Mouse (Mus musculus) heart, embryonic 12.5 days (tissue): ENCODE data around the gene Eef1g. TPM values are rescaled to one million over a fixed set of nuclear protein-coding genes. Genes with fewer than 3 reads are reported as not detected.
"Not testable (repeated sequence)": the region's sequence is repeated elsewhere in the genome, so short reads cannot be mapped to it uniquely, and the experiment has no call there.

Experiments used
- ATAC-seq: fragments of 200-750 bp; cut with Nextera tagmentation; 2 replicates; pipeline ENCODE4 v1.8.0; 2017; ENCODE audit warnings: moderate TSS enrichment, moderate library complexity; ENCODE audit not compliant: insufficient number of reproducible peaks, low FRiP score
- H3K27ac ChIP-seq: fragments of 300-500 bp; sonication (generic); 2 replicates; pipeline ENCODE4 v1.5.1; 2016; ENCODE audit warnings: mild to moderate bottlenecking, moderate library complexity; ENCODE audit not compliant: poor library complexity, severe bottlenecking
- H3K27me3 ChIP-seq: fragments of 300-500 bp; sonication (generic); replicated peaks from 2 replicates; pipeline ENCODE4 v1.6.1; 2016; ENCODE audit warnings: mild to moderate bottlenecking, moderate library complexity
- H3K36me3 ChIP-seq: fragments of 300-500 bp; sonication (generic); 2 replicates; pipeline ENCODE4 v1.6.1; 2016; ENCODE audit warnings: mild to moderate bottlenecking, moderate library complexity
- H3K4me1 ChIP-seq: fragments of 300-500 bp; sonication (generic); replicated peaks from 2 replicates; pipeline ENCODE4 v1.6.1; 2016; ENCODE audit warnings: mild to moderate bottlenecking
- H3K4me2 ChIP-seq: fragments of 300-500 bp; sonication (generic); 2 replicates; pipeline ENCODE4 v1.6.1; 2016; ENCODE audit warnings: mild to moderate bottlenecking, moderate library complexity
- H3K4me3 ChIP-seq: fragments of 300-500 bp; sonication (generic); 2 replicates; pipeline ENCODE4 v1.5.1; 2016; ENCODE audit warnings: mild to moderate bottlenecking
- H3K9ac ChIP-seq: fragments of 300-500 bp; sonication (generic); 2 replicates; pipeline ENCODE4 v1.6.1; 2016; ENCODE audit warnings: mild to moderate bottlenecking, moderate library complexity
- H3K9me3 ChIP-seq: fragments of 300-500 bp; sonication (generic); replicated peaks from 2 replicates; pipeline ENCODE4 v1.6.1; 2016; ENCODE audit warnings: mild to moderate bottlenecking, moderate library complexity
- WGBS: fragments of 180-500 bp; shearing (Covaris S2); methylation state at CpG from one replicate; pipeline ENCODE4 v1.1.7; 2016; 5-methylcytosine and 5-hydroxymethylcytosine counted together
- polyA plus RNA-seq: library from polyadenylated mRNA; unstranded; fragments of >200 nt; fragmentation: Nextera tagmentation; extraction: Ambion mirVana; gene quantifications from 2 replicates; pipeline ENCODE4 v1.2.1, GENCODE M21; 2016

The Eef1g gene
- polyA plus RNA-seq, 1 experiment from 2014 or later = 281 TPM

- Histone ChIP-seq H3K27me3 (no peaks in the 10 kb centered on the region), H3K36me3 (peaks cover 7% of the 10 kb centered on the region), H3K9ac (no peak overlapping the region), H3K27ac (no peak overlapping the region), H3K4me2 (no peak overlapping the region), H3K4me3 (no peak overlapping the region), H3K9me3 (no peaks in the 10 kb centered on the region), H3K4me1 (peaks cover 80% of the 10 kb centered on the region)
- ATAC-seq = no peak
- WGBS = 75% methylated on average over 10 of the region's 10 CpGs
Observed at GRCm38 (mm10) chr19:8994813-8995607, 28.2 kb downstream of the Eef1g start.

- WGBS = 92% methylated on average over 6 of the region's 6 CpGs
- ATAC-seq = no peak
- Histone ChIP-seq H3K4me2 (no peak overlapping the region), H3K27me3 (no peaks in the 10 kb centered on the region), H3K27ac (no peak overlapping the region), H3K36me3 (peaks cover 23% of the 10 kb centered on the region), H3K4me3 (no peak overlapping the region), H3K9me3 (no peaks in the 10 kb centered on the region), H3K9ac (no peak overlapping the region), H3K4me1 (peaks cover 69% of the 10 kb centered on the region)
Observed at GRCm38 (mm10) chr19:8996601-8997000, 29.8 kb downstream of the Eef1g start.

- peak overlapping the region; percentile 27 for H3K4me2 ChIP-seq
- peak overlapping the region; percentile 13; the same call in 1 of the 2 replicates for H3K9ac ChIP-seq
- no peak overlapping the region for H3K4me3 ChIP-seq
- H3K27ac ChIP-seq = peak overlapping the region; percentile 71
- H3K9me3 ChIP-seq = no peaks in the 10 kb centered on the region
- 41% methylated on average over 4 of the region's 4 CpGs for WGBS
- H3K4me1 ChIP-seq = peaks cover 59% of the 10 kb centered on the region
- ATAC-seq = peak; percentile 86
- peaks cover 32% of the 10 kb centered on the region for H3K36me3 ChIP-seq
- no peaks in the 10 kb centered on the region for H3K27me3 ChIP-seq
Observed at GRCm38 (mm10) chr19:8997546-8997945, 30.7 kb downstream of the Eef1g start.

DNA sequence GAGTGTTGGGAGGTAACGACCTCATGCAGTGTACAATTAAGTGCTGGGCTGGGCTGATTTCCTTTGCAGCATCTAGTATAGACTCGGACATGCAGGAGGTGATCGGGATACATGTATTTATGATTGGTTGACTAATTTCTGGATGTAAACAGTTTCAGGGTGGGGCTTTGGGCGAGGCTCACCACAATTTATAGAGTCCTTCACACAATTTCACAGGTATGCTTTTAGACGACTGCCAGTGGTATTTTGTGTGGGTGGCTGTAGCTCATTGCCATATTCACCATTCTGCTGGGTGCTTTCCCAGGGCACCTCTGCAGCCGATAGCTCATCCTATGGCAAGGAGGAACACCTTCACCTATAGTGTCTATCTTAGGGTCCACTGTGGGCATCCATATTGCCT is 31.7 kb downstream of the Eef1g start:
- WGBS = 88% methylated on average over 6 of the region's 6 CpGs
- no peak overlapping the region for H3K9ac ChIP-seq
- no peaks in the 10 kb centered on the region for H3K27me3 ChIP-seq
- no peak overlapping the region for H3K4me3 ChIP-seq
- H3K27ac ChIP-seq = no peak overlapping the region
- peaks cover 42% of the 10 kb centered on the region for H3K36me3 ChIP-seq
- no peaks in the 10 kb centered on the region for H3K9me3 ChIP-seq
- no peak for ATAC-seq
- peaks cover 49% of the 10 kb centered on the region for H3K4me1 ChIP-seq
- no peak overlapping the region for H3K4me2 ChIP-seq

- Histone ChIP-seq H3K27me3 (no peaks in the 10 kb centered on the region), H3K9ac (no peak overlapping the region), H3K4me1 (peaks cover 47% of the 10 kb centered on the region), H3K27ac (no peak overlapping the region), H3K9me3 (no peaks in the 10 kb centered on the region), H3K36me3 (peaks cover 49% of the 10 kb centered on the region), H3K4me2 (no peak overlapping the region), H3K4me3 (no peak overlapping the region)
- 85% methylated on average over 4 of the region's 4 CpGs for WGBS
- no peak for ATAC-seq
Observed at GRCm38 (mm10) chr19:8999223-8999622, 32.4 kb downstream of the Eef1g start.

DNA sequence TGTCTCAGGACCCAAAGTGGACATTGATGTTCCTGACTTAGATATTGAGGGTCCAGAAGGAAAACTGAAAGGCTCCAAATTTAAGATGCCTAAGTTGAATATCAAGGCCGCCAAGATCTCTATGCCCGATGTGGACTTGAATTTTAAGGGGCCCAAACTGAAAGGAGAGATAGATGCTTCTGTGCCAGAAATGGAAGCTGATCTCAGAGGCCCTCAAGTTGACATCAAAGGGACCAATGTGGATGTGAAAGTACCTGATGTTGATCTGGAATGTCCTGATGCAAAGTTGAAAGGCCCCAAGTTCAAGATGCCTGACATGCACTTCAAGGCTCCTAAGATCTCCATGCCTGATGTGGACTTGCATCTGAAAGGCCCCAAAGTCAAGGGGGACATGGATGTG is 40.1 kb downstream of the Eef1g start:
- not testable (repeated sequence) for H3K27ac ChIP-seq, H3K9me3 ChIP-seq, H3K4me2 ChIP-seq, H3K9ac ChIP-seq, ATAC-seq, H3K27me3 ChIP-seq, H3K4me1 ChIP-seq, H3K4me3 ChIP-seq
- H3K36me3 ChIP-seq = peaks cover 73% of the 10 kb centered on the region
- 87% methylated on average over 2 of the region's 2 CpGs for WGBS

GRCm38 (mm10) chr19:9019298-9019697 is 52.5 kb downstream of the Eef1g start:
- ATAC-seq = no peak
- H3K27me3 ChIP-seq = no peaks in the 10 kb centered on the region
- peaks cover 14% of the 10 kb centered on the region for H3K4me1 ChIP-seq
- peaks cover 52% of the 10 kb centered on the region for H3K36me3 ChIP-seq
- 84% methylated on average over 3 of the region's 3 CpGs for WGBS
- H3K9me3 ChIP-seq = no peaks in the 10 kb centered on the region
- H3K4me3 ChIP-seq = no peak overlapping the region
- no peak overlapping the region for H3K9ac ChIP-seq
- no peak overlapping the region for H3K27ac ChIP-seq
- no peak overlapping the region for H3K4me2 ChIP-seq

GRCm38 (mm10) chr19:9023021-9023778 is 56.4 kb downstream of the Eef1g start:
- Histone ChIP-seq H3K4me2 (no peak overlapping the region), H3K4me3 (no peak overlapping the region), H3K36me3 (peaks cover 16% of the 10 kb centered on the region), H3K9ac (no peak overlapping the region), H3K9me3 (no peaks in the 10 kb centered on the region), H3K27me3 (no peaks in the 10 kb centered on the region), H3K27ac (peak overlapping the region; percentile 81), H3K4me1 (peaks cover 40% of the 10 kb centered on the region)
- ATAC-seq = no peak
- 49% methylated on average over 11 of the region's 11 CpGs for WGBS

DNA sequence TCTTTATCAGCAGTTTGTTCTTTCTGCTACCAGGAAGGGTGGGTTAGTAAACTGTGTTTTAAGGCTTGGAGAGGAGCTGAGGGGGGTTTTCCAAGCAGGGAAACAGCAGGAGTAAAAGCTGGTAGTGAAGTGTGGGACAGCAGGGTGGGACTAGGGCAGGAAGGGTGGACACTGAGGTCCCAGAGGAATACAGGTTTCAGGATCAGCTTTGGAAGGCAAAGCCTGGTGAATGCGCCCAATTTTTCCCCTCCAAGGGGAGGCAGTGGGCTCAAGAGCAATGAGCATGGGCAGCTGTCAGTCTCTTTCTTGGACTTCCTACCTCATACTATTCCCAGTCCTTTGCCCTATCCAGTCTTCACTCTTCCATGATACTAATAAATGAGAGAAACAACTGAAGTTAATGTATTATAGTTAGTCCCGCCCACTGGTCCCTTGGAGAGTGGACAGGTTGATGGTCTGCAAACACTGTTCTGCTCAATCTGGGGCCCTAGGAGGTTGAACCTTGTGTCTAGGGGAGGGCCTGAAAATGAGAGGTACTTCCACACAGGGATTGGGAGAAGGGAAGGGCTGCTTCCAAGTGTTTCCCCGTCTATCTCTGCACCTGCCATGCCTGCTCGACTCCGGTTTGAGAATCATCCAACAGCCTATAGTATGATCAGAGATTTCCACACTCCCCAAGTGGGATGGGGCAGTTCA is 58.9 kb downstream of the Eef1g start:
- Histone ChIP-seq H3K4me3 (no peak overlapping the region), H3K9ac (no peak overlapping the region), H3K36me3 (0 out of 2 replicates have a peak, but pooled peaks cover under 1% of the 10 kb centered on the region), H3K27me3 (no peaks in the 10 kb centered on the region), H3K27ac (no peak overlapping the region), H3K9me3 (no peaks in the 10 kb centered on the region), H3K4me2 (no peak overlapping the region), H3K4me1 (peaks cover 46% of the 10 kb centered on the region)
- 79% methylated on average over 5 of the region's 5 CpGs for WGBS
- no peak for ATAC-seq

DNA sequence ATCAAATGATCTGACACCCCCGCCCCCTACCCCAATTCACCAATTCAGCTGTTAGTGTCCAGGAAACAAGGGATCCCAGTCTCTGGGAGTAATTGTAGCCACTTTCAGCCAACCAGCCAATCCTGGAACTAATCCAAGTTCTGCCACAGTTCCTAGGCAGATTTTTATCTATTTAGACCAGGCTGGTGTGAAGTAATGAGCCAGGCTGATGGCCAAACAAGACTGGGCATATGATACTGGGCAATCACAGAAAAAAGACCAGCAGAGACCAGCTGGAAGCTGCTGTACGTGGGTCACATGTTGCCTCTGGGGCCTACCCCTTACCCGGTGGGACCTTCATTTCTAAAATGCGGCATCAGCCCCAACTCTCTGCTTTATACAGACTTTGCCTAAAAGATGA is 59.8 kb downstream of the Eef1g start:
- no peak overlapping the region for H3K9ac ChIP-seq
- H3K36me3 ChIP-seq = no peaks in the 10 kb centered on the region
- peaks cover 46% of the 10 kb centered on the region for H3K4me1 ChIP-seq
- H3K4me3 ChIP-seq = no peak overlapping the region
- no peaks in the 10 kb centered on the region for H3K27me3 ChIP-seq
- ATAC-seq = no peak
- H3K27ac ChIP-seq = no peak overlapping the region
- H3K4me2 ChIP-seq = no peak overlapping the region
- 88% methylated on average over 4 of the region's 4 CpGs for WGBS
- no peaks in the 10 kb centered on the region for H3K9me3 ChIP-seq

- Histone ChIP-seq H3K4me1 (peaks cover 50% of the 10 kb centered on the region), H3K9ac (no peak overlapping the region), H3K27me3 (no peaks in the 10 kb centered on the region), H3K4me3 (no peak overlapping the region), H3K9me3 (no peaks in the 10 kb centered on the region), H3K36me3 (no peaks in the 10 kb centered on the region), H3K27ac (peak overlapping the region; percentile 45), H3K4me2 (0 out of 2 replicates have a peak overlapping the region, but pooled peaks have one; percentile 27)
- ATAC-seq = peak; percentile 64
- WGBS = 7% methylated on average over 5 of the region's 5 CpGs
Observed at GRCm38 (mm10) chr19:9027795-9028194, 61.0 kb downstream of the Eef1g start.
